In genomic region chr8:90123101-90123500, GRCm38 (mm10) we compare ENCODE assay signal across 18 mouse cellular contexts.
"Had no signal": no experiment of that assay in that cellular context is flagged by ENCODE, and none has a peak within 500 bp of the region (broad histone marks: within the 10 kb centered on the region; RNA-seq: fewer than 3 reads in every experiment).

No protein-coding gene starts in this region.

- DNase-seq: kidney, postnatal 25 days; layer of hippocampus, adult 9-11 months; liver, postnatal 0 days; lung, embryonic 14.5 days; thymus, adult 18-20 months; thymus, postnatal 36 days had no signal

- H3K4me2 ChIP-seq: limb, embryonic 12.5 days; limb, embryonic 15.5 days; liver, embryonic 11.5 days; lung, embryonic 14.5 days; midbrain, embryonic 12.5 days; midbrain, embryonic 15.5 days; neural tube, embryonic 12.5 days; neural tube, embryonic 15.5 days had no signal

- H3K9ac ChIP-seq: limb, embryonic 12.5 days; limb, embryonic 15.5 days; liver, embryonic 14.5 days; liver, postnatal 0 days; lung, embryonic 14.5 days; midbrain, embryonic 12.5 days; midbrain, embryonic 15.5 days; neural tube, embryonic 12.5 days; neural tube, embryonic 15.5 days had no signal

- H3K4me3 ChIP-seq: layer of hippocampus, adult 2 months; limb, embryonic 12.5 days; limb, embryonic 15.5 days; midbrain, embryonic 12.5 days; midbrain, embryonic 15.5 days; neural tube, embryonic 12.5 days; neural tube, embryonic 15.5 days had no signal

- H3K36me3 ChIP-seq: limb, embryonic 12.5 days; limb, embryonic 15.5 days; midbrain, embryonic 12.5 days; midbrain, embryonic 15.5 days; neural tube, embryonic 12.5 days; neural tube, embryonic 15.5 days had no signal

- H3K4me1 ChIP-seq: limb, embryonic 12.5 days; limb, embryonic 15.5 days; midbrain, embryonic 15.5 days; neural tube, embryonic 15.5 days had no signal

- H3K27me3 ChIP-seq: limb, embryonic 12.5 days; limb, embryonic 15.5 days; midbrain, embryonic 12.5 days; midbrain, embryonic 15.5 days; neural tube, embryonic 12.5 days; neural tube, embryonic 15.5 days had no signal

- H3K27ac ChIP-seq: kidney, postnatal 0 days; layer of hippocampus, adult 2 months; limb, embryonic 12.5 days; limb, embryonic 15.5 days; liver, embryonic 14.5 days; macrophage; midbrain, embryonic 12.5 days; midbrain, embryonic 15.5 days; neural tube, embryonic 12.5 days; neural tube, embryonic 15.5 days had no signal

- H3K9me3 ChIP-seq: limb, embryonic 12.5 days; limb, embryonic 15.5 days; midbrain, embryonic 12.5 days; midbrain, embryonic 15.5 days; neural tube, embryonic 12.5 days; neural tube, embryonic 15.5 days had no signal

- ATAC-seq: liver, postnatal 0 days; lung, postnatal 0 days; midbrain, embryonic 15.5 days had no signal
